Mouse (Mus musculus) heart, embryonic 11.5 days (tissue): ENCODE data around the gene Mgrn1. TPM values are rescaled to one million over a fixed set of nuclear protein-coding genes. Genes with fewer than 3 reads are reported as not detected.

ENCODE experiments used
- ATAC-seq: fragments of 200-750 bp; cut with Nextera tagmentation; replicated peaks from 2 replicates; pipeline ENCODE4 v1.8.0; 2017; ENCODE audit warnings: moderate library complexity; ENCODE audit not compliant: insufficient number of reproducible peaks, low FRiP score, low TSS enrichment
- H3K27ac ChIP-seq: fragments of 300-500 bp; sonication (generic); 2 replicates; pipeline ENCODE4 v1.5.1; 2014; ENCODE audit warnings: mild to moderate bottlenecking, low read depth, low read length
- H3K27me3 ChIP-seq: fragments of 300-500 bp; sonication (generic); 2 replicates; pipeline ENCODE4 v1.6.1; 2014; ENCODE audit warnings: mild to moderate bottlenecking, low read length, mixed read lengths; ENCODE audit not compliant: control insufficient read depth, insufficient read depth
- H3K36me3 ChIP-seq: fragments of 300-500 bp; sonication (generic); 2 replicates; pipeline ENCODE4 v1.6.1; 2014; ENCODE audit warnings: mild to moderate bottlenecking, low read length, moderate library complexity, mixed read lengths; ENCODE audit not compliant: control insufficient read depth, insufficient read depth
- H3K4me1 ChIP-seq: fragments of 300-500 bp; sonication (generic); 2 replicates; pipeline ENCODE4 v1.6.1; 2014; ENCODE audit warnings: low read length; ENCODE audit not compliant: control insufficient read depth, insufficient read depth
- H3K4me2 ChIP-seq: fragments of 300-500 bp; sonication (generic); 2 replicates; pipeline ENCODE4 v1.6.1; 2014; ENCODE audit warnings: mild to moderate bottlenecking, moderate library complexity
- H3K4me3 ChIP-seq: fragments of 300-500 bp; sonication (generic); 2 replicates; pipeline ENCODE4 v1.5.1; 2014; ENCODE audit warnings: low read depth, low read length
- H3K9ac ChIP-seq: fragments of 300-500 bp; sonication (generic); 2 replicates; pipeline ENCODE4 v1.6.1; 2014; ENCODE audit warnings: mild to moderate bottlenecking, low read depth, low read length, moderate library complexity
- H3K9me3 ChIP-seq: fragments of 300-500 bp; sonication (generic); replicated peaks from 2 replicates; pipeline ENCODE4 v1.6.1; 2016; ENCODE audit warnings: low read length; ENCODE audit not compliant: control insufficient read depth
- WGBS: fragments of 180-500 bp; shearing (Covaris S2); extraction: QIAGEN DNeasy Blood & Tissue Kit; methylation state at CpG from one replicate; pipeline ENCODE4 v1.1.7; 2014; ENCODE audit not compliant: insufficient replicate concordance; 5-methylcytosine and 5-hydroxymethylcytosine counted together
- polyA plus RNA-seq: library from polyadenylated mRNA; unstranded; fragments of >200 nt; fragmentation: Nextera tagmentation; extraction: Ambion mirVana; gene quantifications from 2 replicates; pipeline ENCODE4 v1.2.1, GENCODE M21; 2014

Mgrn1 gene
- 96.8 and 112 TPM in 2 replicates for polyA plus RNA-seq

- peak within 1 kb of the TSS; percentile 91 for H3K4me3 ChIP-seq
- under 1% methylated on average over 61 of the region's 74 CpGs for WGBS
- peak within 1 kb of the TSS; percentile 86 for H3K4me2 ChIP-seq
- peak within 1 kb of the TSS; percentile 98 for H3K9ac ChIP-seq
- peaks cover 46% of the 10 kb centered on the region for H3K4me1 ChIP-seq
- H3K27me3 ChIP-seq: no peaks in the 10 kb centered on the region
- no peaks in the 10 kb centered on the region for H3K36me3 ChIP-seq
- H3K27ac ChIP-seq: peak within 1 kb of the TSS; percentile 93
- H3K9me3 ChIP-seq: no peaks in the 10 kb centered on the region
- ATAC-seq: peak; percentile 86
Measured at GRCm38 (mm10) chr16:4885760-4886689, at the start of gene Mgrn1. Gene Mgrn1, plus strand, starts transcription at chr16:4886249.

DNA sequence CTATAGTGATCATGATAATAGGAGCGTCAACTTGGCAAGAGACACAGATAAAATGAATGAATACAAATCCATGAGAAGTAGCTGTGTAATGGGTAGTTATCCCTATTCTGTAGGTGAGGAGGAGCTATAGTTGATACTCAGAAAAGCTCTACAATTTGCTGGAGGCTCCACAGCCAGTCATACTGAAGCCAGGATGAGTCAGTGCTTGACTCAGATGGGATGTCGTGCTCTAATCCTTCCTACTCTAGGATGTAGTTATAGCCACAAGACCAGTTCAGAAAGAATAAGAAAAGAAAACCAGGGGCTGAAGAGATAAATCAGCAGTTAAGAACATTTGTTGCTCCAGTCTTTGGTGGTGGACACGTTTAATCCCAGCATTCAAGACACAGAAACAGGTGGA is 48.4 kb upstream of the Mgrn1 start:
- Histone ChIP-seq H3K9ac (no peak overlapping the region), H3K27ac (no peak overlapping the region), H3K4me3 (no peak overlapping the region), H3K36me3 (no peaks in the 10 kb centered on the region), H3K27me3 (no peaks in the 10 kb centered on the region), H3K9me3 (no peaks in the 10 kb centered on the region), H3K4me1 (no peaks in the 10 kb centered on the region), H3K4me2 (no peak overlapping the region)
- no peak for ATAC-seq
- 70% methylated on average over 3 of the region's 3 CpGs for WGBS

- H3K4me3 ChIP-seq: no peak overlapping the region
- no peak overlapping the region for H3K9ac ChIP-seq
- H3K27me3 ChIP-seq: no peaks in the 10 kb centered on the region
- no peak overlapping the region for H3K27ac ChIP-seq
- H3K36me3 ChIP-seq: no peaks in the 10 kb centered on the region
- no peaks in the 10 kb centered on the region for H3K4me1 ChIP-seq
- ATAC-seq: no peak
- 68% methylated on average over 3 of the region's 3 CpGs for WGBS
- H3K4me2 ChIP-seq: no peak overlapping the region
- H3K9me3 ChIP-seq: no peaks in the 10 kb centered on the region
Measured at GRCm38 (mm10) chr16:4839552-4839951, 46.5 kb upstream of the Mgrn1 start.

DNA sequence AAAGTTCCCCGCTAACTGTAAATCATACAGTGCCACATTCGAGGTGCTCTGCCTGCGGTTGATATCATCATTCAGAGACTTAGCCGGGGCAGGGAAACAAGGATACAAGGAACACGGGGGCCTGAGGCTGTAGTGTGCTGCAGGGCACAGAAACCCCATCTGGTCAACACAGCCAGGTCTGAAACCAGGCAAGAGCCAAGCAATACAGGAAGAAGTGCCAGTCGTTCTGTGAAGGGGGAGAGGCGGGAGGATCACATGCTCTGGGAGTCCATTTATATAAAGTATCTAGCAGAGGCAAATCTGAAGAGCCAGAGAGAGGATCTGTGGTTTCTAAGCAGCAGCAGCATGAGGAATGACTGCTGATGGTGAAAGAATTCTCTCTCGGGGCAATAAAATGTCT is 45.8 kb upstream of the Mgrn1 start:
- no peak overlapping the region for H3K4me2 ChIP-seq
- H3K4me1 ChIP-seq: no peaks in the 10 kb centered on the region
- no peak overlapping the region for H3K27ac ChIP-seq
- H3K27me3 ChIP-seq: no peaks in the 10 kb centered on the region
- no peak overlapping the region for H3K4me3 ChIP-seq
- WGBS: 73% methylated on average over 8 of the region's 8 CpGs
- ATAC-seq: no peak
- H3K9ac ChIP-seq: no peak overlapping the region
- H3K36me3 ChIP-seq: no peaks in the 10 kb centered on the region
- no peaks in the 10 kb centered on the region for H3K9me3 ChIP-seq

DNA sequence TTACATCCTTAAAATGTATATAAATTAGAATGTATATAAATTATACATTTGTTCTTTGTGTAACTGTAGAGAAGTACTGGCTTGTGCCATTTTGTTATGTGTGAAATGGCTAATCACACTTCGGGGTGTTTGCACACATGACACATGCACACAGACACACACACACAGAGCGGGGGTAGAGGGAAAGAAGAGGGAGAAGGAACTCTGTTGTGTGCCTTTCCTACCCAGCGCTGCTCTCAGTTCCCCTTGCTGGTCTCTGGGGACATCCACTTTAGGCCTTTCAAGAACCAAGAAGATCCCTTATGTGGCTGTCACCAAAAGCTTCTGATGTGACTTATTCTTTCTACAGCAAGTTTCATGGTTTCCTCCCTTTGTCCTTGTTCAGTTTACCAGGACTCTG is 39.0 kb upstream of the Mgrn1 start:
- H3K4me3 ChIP-seq: no peak overlapping the region
- ATAC-seq: no peak
- H3K4me2 ChIP-seq: no peak overlapping the region
- H3K36me3 ChIP-seq: no peaks in the 10 kb centered on the region
- no peaks in the 10 kb centered on the region for H3K27me3 ChIP-seq
- H3K9me3 ChIP-seq: no peaks in the 10 kb centered on the region
- no peaks in the 10 kb centered on the region for H3K4me1 ChIP-seq
- no peak overlapping the region for H3K27ac ChIP-seq
- no peak overlapping the region for H3K9ac ChIP-seq
- 76% methylated on average over 3 of the region's 3 CpGs for WGBS

- whole genome bisulfite sequencing: 69% methylated on average over 2 of the region's 2 CpGs
Measured at GRCm38 (mm10) chr16:4848090-4848489, 38.0 kb upstream of the Mgrn1 start.

GRCm38 (mm10) chr16:4850361-4850760 is 35.7 kb upstream of the Mgrn1 start:
- no peak overlapping the region for H3K27ac ChIP-seq
- H3K9me3 ChIP-seq: no peaks in the 10 kb centered on the region
- no peak for ATAC-seq
- H3K4me2 ChIP-seq: no peak overlapping the region
- no peaks in the 10 kb centered on the region for H3K36me3 ChIP-seq
- H3K27me3 ChIP-seq: no peaks in the 10 kb centered on the region
- H3K9ac ChIP-seq: no peak overlapping the region
- no peak overlapping the region for H3K4me3 ChIP-seq
- no peaks in the 10 kb centered on the region for H3K4me1 ChIP-seq
- WGBS: 79% methylated on average over 7 of the region's 7 CpGs

More at GRCm38 (mm10) chr16:4848090-4848489, 38.0 kb upstream of the Mgrn1 start:
- H3K36me3 ChIP-seq: no peaks in the 10 kb centered on the region
- ATAC-seq: no peak
- H3K4me2 ChIP-seq: no peak overlapping the region
- no peaks in the 10 kb centered on the region for H3K4me1 ChIP-seq
- H3K4me3 ChIP-seq: no peak overlapping the region
- H3K9ac ChIP-seq: no peak overlapping the region
- H3K9me3 ChIP-seq: no peaks in the 10 kb centered on the region
- no peak overlapping the region for H3K27ac ChIP-seq
- no peaks in the 10 kb centered on the region for H3K27me3 ChIP-seq

GRCm38 (mm10) chr16:4850938-4851628 is 35.0 kb upstream of the Mgrn1 start:
- ATAC-seq: no peak
- H3K4me1 ChIP-seq: no peaks in the 10 kb centered on the region
- 64% methylated on average over 5 of the region's 5 CpGs for WGBS
- no peaks in the 10 kb centered on the region for H3K27me3 ChIP-seq
- H3K9me3 ChIP-seq: no peaks in the 10 kb centered on the region
- H3K9ac ChIP-seq: no peak overlapping the region
- H3K36me3 ChIP-seq: no peaks in the 10 kb centered on the region
- H3K4me3 ChIP-seq: no peak overlapping the region
- no peak overlapping the region for H3K4me2 ChIP-seq
- H3K27ac ChIP-seq: no peak overlapping the region
